Mouse (Mus musculus): ENCODE results near the gene Kmt5c.

The Kmt5c gene

DNA sequence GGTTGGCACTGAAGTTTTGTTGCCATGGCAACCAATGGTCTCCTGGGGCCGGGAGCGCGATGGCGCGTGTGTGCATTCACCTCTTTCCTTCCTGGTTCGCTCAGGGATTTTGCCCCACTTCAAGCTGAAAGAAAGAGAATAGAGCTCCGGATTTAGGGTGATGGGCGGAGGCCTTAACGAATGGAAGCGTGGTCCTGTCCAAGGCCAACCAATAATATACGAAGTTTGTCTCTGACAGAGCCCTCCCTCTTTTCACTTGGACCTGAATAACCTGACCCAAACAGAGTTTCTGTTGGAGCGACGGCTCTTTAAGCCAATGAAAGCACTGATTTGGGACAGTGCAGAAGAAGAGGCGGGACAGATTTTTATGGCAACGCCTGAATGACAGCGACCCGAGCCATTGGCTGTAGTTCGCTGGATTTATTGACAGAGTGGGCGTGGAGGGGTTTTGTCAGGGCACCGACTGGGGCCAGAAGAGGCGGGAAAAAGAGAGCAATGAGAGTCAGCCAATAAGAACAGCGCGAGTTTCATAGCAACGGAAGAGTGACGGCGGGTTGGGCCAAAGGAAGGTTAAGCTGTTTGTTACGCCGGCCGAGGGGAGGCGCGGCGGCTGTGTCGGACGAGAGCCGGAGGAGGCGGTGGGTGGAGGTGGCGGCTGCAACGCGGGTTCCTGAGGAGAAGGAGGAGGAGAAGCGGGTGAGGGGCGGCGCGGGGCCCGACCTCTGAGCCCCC is at the start of gene Kmt5c:
Gene Kmt5c (plus strand): TSS at position 572 of the 732 bp plus-strand sequence.
- in situ Hi-C loops (cut with MboI; ENCODE audit: low pct_unique_long_range_greater_than_20kb in 1 of 2, low sequenced_read_pairs in 2 of 2, unreplicated experiment in 1 of 2), result no loop called here

DNA sequence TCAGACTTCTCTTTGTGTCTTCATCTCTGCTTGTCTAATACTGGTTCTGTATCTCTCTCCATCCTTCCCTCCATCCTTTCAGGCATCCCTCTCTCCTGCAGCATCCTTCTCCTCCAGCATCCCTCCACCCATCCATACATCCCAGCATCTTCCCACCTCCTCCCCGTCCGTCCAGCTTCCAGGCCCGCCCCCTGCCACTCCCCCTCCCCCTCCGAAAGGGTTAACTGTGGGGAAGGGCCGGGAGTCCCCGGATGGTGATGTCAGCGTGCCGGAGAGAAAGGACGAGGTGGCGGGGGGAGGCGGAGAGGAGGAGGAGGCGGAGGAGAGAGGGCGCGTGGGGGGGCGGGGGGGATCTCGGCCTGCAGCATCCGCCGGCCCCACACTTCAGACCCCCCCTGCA is 49.5 kb upstream of the Kmt5c start, which contains the start of gene Brsk1:
Gene Brsk1 (plus strand): TSS at position 218 of the 400 bp plus-strand sequence.
- in situ Hi-C loops (cut with MboI; ENCODE audit: low pct_unique_long_range_greater_than_20kb in 1 of 2, low sequenced_read_pairs in 2 of 2, unreplicated experiment in 1 of 2), result no loop called here

DNA sequence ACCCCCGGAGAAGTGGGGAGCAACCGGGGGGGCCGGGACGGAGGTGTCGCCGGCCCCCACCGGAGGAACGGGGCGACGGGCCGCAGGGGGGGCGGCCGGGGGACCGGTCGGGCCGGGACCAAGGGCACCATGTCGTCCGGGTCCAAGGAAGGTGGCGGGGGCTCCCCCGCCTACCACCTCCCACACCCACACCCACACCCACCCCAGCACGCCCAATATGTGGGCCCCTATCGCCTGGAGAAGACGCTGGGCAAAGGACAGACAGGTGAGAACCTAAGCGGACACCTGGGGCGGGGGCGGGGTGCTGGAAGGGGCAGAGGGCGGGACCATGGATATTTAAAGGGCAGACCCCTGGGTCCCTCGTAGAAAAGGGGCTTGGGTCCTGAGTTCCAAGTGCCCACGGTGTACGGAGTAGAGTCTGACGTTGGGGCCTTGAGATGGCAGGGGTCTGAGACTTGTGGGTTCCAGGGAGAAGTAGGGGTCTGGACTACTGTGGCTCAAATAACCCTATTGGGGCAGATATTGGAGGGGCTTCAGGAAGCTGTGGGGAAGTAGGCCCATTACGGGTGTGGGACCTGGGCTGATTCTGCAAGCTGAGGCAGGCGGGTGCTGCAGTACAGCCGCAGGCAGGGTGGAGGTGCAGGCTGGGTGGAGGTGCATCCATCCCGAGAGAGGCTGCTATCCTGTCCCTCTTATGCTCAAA is 48.8 kb upstream of the Kmt5c start:
- in situ Hi-C loops (cut with MboI; ENCODE audit: low pct_unique_long_range_greater_than_20kb in 1 of 2, low sequenced_read_pairs in 2 of 2, unreplicated experiment in 1 of 2), result no loop called here

DNA sequence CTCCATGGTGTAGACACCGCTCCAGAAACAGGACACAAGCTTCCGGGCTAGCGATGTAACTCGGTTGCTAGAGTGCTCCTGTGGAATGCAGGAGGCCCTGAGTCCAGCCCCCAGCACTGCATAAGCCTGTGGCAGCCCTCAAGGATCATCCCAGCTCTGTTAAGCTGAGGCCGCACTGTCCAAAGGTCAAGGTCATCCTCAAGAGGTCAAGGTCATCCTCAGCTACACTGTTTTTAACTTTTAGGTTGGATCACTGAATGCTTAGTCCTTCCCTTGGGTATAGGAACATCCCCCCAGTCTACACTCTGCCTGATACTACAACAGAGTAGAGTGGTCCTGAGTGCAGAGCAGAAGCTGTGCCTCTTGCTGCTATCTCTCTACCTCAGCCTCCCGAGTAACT is 46.9 kb upstream of the Kmt5c start:
- in situ Hi-C loops (cut with MboI; ENCODE audit: low pct_unique_long_range_greater_than_20kb in 1 of 2, low sequenced_read_pairs in 2 of 2, unreplicated experiment in 1 of 2), result no loop called here

DNA sequence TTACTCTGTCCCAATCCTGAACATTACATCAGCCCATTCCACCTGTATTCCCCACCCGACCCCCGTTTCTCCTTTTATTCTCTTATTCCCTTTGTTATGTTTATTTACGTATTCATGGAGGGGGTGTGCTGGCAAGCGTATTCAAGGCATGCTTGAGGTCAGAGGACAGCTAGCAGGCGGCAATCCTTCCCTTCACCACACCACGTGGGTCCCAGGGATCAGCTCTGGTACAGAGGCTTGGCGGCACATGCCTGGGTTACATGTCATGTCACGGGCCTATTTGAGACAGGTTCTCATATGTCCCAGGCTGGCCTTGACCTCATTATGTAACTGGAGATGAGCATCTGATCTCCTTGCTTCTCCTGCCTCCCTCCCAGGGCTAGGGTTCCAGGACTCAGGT is 37.6 kb upstream of the Kmt5c start:
- in situ Hi-C loops (cut with MboI; ENCODE audit: low pct_unique_long_range_greater_than_20kb in 1 of 2, low sequenced_read_pairs in 2 of 2, unreplicated experiment in 1 of 2), result no loop called here

DNA sequence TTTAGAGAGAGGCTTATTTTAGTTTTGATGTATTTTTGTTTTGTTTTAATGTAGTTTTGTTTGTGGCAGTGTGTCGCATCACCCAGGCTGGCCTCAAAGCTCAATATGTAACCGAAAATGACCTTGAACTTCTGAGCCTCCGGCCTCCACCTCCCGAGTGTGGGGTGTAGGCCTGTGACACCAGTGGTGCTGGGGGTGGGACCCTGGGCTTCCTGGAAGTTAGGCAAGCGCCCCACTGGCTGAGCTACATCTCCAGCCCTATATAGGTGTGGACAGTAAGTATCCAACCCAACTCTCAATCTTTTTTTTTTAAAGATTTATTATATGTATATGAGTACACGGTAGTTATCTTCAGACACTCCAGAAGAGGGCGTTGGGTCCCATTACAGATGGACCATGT is 36.7 kb upstream of the Kmt5c start:
- in situ Hi-C loops (cut with MboI; ENCODE audit: low pct_unique_long_range_greater_than_20kb in 1 of 2, low sequenced_read_pairs in 2 of 2, unreplicated experiment in 1 of 2), result no loop called here

DNA sequence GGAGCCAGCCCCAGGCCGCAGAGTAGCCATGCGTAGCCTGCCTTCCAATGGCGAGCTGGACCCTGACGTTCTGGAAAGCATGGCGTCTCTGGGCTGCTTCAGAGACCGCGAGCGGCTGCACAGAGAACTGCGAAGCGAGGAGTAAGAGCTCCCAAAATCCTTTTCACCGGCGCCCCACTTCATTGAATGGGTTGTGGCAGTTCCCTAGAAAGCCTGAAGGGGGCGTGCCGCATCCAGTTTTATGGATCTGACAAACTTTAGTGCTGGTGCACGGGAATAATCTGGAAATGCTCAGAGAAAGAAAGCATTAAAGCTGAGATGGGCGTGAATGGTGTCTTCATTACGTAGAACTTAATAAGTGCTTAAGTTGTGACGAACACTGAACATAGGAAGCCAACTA is 34.8 kb upstream of the Kmt5c start:
- in situ Hi-C loops (cut with MboI; ENCODE audit: low pct_unique_long_range_greater_than_20kb in 1 of 2, low sequenced_read_pairs in 2 of 2, unreplicated experiment in 1 of 2), result no loop called here

DNA sequence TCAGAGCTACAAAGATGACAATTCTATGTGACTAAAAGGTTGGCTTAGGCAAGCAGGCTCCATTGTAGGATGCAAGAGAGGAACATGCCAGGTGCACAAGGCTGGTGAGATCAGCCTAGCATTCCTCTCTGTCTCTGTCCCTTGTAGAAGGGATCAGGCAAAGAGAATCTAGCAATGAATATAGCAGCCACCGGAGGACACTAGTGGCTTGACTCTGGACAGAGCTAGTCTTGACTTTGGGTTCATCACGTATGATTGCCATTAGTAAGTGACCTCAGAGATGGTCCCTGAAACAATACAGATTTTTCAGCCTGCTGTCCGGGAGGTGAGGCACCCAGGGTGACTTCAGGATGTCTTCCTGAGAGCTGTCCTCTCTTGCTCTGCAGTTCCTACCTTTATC is 27.3 kb upstream of the Kmt5c start:
- in situ Hi-C loops (cut with MboI; ENCODE audit: low pct_unique_long_range_greater_than_20kb in 1 of 2, low sequenced_read_pairs in 2 of 2, unreplicated experiment in 1 of 2), result no loop called here

DNA sequence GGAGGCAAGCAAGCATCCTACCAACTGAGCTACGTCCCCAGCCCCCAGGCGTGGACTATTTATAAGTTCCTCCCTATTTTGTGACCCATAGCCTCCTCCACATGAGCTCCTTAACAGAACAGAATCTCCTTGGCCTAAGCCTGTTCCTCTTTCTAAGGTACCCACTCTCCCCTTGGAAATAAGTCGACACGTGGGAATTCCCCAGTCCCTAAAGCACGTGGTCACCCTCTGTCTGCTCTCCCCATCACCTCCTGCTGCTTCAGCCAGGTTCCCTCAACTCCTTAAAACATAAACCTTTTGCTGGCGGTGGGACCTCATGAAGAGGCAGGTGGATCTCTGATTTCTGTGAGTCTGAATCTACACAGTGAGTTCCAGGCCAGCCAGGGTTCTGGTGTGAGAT is 23.0 kb upstream of the Kmt5c start:
- in situ Hi-C loops (cut with MboI; ENCODE audit: low pct_unique_long_range_greater_than_20kb in 1 of 2, low sequenced_read_pairs in 2 of 2, unreplicated experiment in 1 of 2), result no loop called here

DNA sequence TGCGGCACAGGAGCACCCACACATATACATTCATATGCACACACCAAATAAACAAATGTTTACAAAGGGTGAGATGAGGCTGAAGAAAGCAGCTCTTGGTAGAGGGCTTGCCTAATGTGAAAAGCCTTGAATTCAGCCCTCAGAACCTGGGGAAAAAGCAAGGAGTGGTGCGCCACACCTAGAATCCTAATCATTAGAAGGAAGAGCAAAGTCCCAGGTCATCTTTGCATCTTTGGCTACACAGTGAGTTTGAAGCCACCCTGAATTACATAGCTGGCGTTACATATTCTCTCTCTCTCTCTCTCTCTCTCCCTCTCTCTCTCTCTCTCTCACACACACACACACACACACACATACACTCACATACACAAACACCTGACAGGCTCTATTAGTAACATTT is 20.6 kb upstream of the Kmt5c start:
- in situ Hi-C loops (cut with MboI; ENCODE audit: low pct_unique_long_range_greater_than_20kb in 1 of 2, low sequenced_read_pairs in 2 of 2, unreplicated experiment in 1 of 2), result no loop called here

DNA sequence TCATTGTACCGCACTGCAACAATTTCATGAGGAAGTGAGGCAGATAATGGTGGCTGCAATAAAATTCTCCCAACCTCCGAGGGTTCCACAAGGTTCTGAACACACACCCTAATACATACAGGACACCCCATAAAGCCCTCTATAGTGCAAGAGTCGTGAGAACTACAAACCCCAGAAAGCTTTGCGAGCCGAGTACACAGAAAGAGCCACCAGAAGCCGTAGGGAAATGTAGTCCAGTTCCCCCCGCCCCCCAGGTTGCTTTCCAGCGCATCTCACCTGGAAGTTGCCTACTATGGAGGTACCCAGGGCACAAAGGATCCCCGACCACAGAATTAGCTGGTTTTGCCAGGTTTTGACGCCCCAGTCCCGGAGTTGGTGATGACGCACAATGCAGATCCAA is 16.4 kb upstream of the Kmt5c start:
- in situ Hi-C loops (cut with MboI; ENCODE audit: low pct_unique_long_range_greater_than_20kb in 1 of 2, low sequenced_read_pairs in 2 of 2, unreplicated experiment in 1 of 2), result no loop called here

DNA sequence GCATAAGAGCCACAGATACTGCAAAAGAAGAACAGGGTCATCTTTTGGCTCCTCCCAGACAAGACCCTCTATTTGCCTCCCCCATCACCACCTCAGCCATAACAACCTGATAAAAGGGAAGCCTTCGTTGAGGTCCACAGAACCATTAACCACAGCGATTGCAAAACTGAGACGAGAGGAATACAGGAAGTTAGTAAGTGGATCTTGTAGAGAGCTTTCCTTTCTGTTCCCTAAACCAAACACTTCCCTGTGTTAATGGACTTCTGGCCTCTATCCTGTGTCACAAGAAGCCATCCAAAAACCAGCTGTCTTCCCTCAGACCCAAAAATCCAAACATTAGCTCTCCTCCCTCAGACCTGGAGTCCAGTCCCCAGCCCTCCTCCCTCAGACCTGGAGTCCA is 15.6 kb upstream of the Kmt5c start:
- in situ Hi-C loops (cut with MboI; ENCODE audit: low pct_unique_long_range_greater_than_20kb in 1 of 2, low sequenced_read_pairs in 2 of 2, unreplicated experiment in 1 of 2), result no loop called here

DNA sequence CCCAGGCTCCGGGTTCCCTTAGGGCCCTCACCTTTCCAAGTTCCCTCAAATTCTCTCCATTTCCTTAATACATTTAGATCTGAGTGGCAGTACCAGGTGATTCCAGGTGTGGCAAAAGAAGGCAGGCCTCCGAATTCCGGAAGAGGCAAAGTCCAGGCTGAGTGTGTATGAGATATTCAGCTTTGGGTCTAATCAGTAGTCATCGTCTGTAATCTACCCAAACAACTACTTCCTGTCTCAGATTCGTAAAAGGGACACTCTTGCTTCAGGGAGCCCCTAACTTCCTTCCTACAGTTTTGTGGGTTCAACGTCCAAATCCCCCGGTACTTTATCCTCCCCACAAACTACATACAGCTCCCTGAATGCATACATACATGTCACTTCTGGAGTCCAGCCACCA is 14.7 kb upstream of the Kmt5c start, which contains the start of gene Tmem150b:
Gene Tmem150b (minus strand): TSS at position 81 of the 400 bp plus-strand sequence.
- in situ Hi-C loops (cut with MboI; ENCODE audit: low pct_unique_long_range_greater_than_20kb in 1 of 2, low sequenced_read_pairs in 2 of 2, unreplicated experiment in 1 of 2), result no loop called here

DNA sequence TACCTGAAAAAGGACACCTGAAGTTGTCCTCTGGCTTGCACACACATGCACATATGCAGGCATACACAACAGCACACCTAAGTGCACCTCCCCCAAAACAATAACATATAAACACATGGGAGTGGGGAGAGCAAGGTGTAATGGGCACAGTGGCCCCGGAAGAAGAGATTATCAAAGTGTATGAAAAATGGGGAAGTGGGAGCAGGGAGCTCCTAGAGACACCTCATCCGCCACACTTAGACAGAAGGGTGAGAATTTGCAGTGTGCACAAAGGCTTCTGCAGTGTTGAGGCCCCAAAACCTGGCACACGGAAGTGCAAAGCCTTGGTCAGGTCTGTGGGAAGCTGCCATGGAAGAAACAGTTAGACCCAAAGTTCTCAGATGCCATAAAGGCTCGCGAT is 8.8 kb upstream of the Kmt5c start:
- in situ Hi-C loops (cut with MboI; ENCODE audit: low pct_unique_long_range_greater_than_20kb in 1 of 2, low sequenced_read_pairs in 2 of 2, unreplicated experiment in 1 of 2), result no loop called here

DNA sequence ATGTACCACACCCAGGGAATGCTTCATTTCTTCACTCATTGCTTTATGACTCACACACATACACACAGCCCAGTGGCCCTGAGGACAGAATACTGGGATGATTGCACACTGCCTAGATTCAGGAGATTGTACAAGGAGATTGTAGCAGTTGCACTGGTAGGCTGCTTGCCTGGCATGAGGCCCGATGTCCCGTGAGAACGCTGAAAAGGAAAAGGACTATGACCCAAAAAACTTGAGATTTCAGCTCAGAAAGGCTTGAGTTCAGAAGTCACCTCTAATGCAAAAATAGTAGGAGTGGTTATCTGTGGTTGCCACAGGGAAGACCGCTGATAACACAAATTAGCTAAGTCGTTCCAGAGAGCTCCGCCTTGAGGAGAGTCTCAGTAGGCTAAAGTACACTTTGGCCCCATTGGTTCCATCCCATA is 6.9 kb upstream of the Kmt5c start:
- in situ Hi-C loops (cut with MboI; ENCODE audit: low pct_unique_long_range_greater_than_20kb in 1 of 2, low sequenced_read_pairs in 2 of 2, unreplicated experiment in 1 of 2), result no loop called here

DNA sequence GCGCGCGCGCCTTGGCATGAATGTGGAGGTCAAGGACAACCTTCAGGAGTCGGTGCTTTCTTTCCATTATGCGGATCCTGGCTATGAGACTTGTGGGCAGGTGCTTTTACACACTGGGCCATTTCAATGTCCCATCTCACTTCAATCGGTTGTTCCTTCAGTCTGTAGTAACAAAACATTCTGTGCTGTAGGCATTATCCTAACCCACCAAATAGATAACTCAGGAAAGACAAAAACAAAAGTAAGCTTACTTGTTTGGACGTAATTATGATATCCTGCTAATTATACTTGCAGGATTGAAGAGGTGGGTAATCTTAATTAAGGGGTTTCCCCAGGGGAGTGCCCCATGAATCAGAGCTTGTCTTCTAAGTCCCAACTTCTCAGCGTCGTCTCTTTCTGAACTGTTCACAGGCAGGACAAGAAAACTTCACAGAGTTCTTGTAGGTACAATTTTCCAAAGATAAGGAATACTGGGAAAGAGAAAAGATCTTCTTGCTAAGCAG is 823 bp upstream of the Kmt5c start:
- in situ Hi-C loops (cut with MboI; ENCODE audit: low pct_unique_long_range_greater_than_20kb in 1 of 2, low sequenced_read_pairs in 2 of 2, unreplicated experiment in 1 of 2), result no loop called here

DNA sequence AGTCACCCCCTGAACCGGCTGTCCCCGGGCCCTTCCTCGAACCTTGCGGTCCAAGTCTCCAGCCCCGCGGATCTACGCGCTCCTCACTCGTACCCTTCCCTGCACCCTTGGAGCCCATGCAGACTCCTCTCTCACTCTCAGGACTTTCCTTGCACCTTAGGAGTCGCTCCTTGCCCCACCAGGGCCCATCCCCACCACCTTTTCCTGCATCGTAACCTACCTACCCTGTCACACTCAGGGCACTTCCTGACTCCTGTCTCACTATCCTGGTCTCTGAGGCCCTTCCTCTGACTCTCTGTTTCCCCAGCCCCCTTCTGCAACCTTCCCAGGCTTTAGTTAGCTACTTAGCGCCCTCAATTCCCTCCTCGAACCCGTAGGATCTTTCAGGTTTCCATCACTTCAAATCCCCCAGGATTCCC is 403 bp downstream of the Kmt5c start:
- in situ Hi-C loops (cut with MboI; ENCODE audit: low pct_unique_long_range_greater_than_20kb in 1 of 2, low sequenced_read_pairs in 2 of 2, unreplicated experiment in 1 of 2), result no loop called here

DNA sequence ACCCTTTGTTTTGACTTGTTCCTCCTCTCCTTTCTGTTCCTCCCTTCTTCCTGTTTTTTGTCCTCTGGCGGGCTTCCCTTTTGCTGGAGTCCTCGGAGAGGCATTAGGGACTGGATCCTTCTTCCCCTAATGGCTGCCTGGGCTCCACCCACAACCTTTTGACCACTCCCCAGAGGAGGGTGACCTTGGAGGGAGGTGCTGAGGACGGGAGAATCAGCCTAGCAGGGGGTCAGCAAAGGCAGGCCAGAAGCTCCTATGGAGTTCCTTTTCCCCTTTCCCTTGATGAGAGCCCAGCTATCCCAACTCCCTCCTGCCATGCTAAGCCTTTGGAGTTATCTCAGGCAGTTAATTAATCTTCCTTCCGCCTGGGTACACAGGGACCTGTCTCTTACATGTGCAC is 1.2 kb downstream of the Kmt5c start:
- in situ Hi-C loops (cut with MboI; ENCODE audit: low pct_unique_long_range_greater_than_20kb in 1 of 2, low sequenced_read_pairs in 2 of 2, unreplicated experiment in 1 of 2), result no loop called here

DNA sequence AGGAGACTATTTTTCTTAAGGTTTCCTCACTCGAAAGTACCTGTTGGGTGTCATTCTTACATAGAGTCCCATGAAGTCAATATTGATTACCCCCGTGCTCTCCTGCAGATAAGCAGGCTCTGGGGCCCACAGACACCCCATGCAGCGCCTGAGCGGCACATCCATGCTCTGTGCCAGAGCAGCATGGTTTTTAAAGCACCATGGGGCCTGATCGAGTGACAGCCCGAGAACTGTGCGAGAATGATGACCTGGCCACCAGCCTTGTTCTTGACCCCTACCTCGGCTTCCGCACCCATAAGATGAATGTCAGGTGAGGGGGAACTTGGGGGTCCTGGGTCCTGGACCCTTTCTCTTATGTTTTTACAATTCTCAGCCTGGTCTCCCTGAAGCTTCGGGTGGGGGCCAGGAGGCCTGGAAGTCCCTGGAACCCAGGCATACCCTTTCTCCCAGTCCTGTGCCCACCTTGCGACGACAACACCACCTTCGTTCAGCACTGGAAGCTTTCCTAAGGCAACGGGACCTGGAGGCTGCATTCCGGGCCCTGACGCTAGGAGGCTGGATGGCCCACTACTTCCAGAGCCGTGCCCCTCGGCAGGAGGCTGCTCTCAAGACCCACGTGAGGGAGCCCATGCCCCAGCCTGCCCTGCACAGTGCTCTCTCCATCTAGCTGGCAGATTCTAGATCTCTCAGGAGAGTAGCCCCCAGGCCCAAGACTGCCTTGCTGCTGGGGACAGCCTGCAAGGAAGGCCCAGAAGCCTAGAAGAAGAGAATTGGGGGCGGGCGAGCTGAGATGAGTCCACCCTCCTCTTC is 2.0 kb downstream of the Kmt5c start:
- in situ Hi-C loops (cut with MboI; ENCODE audit: low pct_unique_long_range_greater_than_20kb in 1 of 2, low sequenced_read_pairs in 2 of 2, unreplicated experiment in 1 of 2), result no loop called here
